Mouse (Mus musculus): Measurements from ENCODE around the gene Dmd.
A peak's percentile ranks its signal among the peaks of the same experiment; 100 is the strongest.
"Not testable (repeated sequence)": the region's sequence is repeated elsewhere in the genome, so short reads cannot be mapped to it uniquely, and the experiment has no call there.

The Dmd gene

GRCm38 (mm10) chrX:82948630-82949029 is at the start of gene Dmd:
Gene Dmd, plus strand, starts transcription at chrX:82948870.
- no peak for DNase-seq (ENCODE audit: low read depth, low spot score)

DNA sequence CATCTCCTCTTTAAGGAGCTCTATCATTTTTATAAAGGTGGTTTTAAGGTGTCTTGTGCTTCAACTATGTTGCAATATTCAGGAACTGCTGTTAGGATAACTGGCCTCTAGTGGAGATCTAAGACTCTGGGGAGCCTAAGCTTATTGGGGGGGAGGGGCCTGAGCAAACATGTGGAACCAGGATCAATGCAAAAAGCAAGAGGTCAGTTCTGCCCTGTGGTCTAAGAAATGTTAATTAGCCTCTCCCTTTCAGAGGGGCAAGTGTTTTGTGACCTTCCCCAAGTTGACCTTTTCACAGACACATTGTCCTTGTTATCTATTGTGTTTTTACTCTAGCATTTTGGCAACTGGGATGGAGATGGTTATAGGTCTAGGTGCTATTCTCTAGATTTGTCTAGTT is 47.2 kb upstream of the Dmd start:
- DNase-seq (ENCODE audit: low read depth, low spot score), result no peak

- no peak for DNase-seq (ENCODE audit: low read depth, low spot score)
These were observed 39.0 kb downstream of the Dmd start for GRCm38 (mm10) chrX:82987683-82988082.

- no peak for DNase-seq (ENCODE audit: low read depth, low spot score)
These were observed 101.5 kb downstream of the Dmd start for GRCm38 (mm10) chrX:83050190-83050589.

DNA sequence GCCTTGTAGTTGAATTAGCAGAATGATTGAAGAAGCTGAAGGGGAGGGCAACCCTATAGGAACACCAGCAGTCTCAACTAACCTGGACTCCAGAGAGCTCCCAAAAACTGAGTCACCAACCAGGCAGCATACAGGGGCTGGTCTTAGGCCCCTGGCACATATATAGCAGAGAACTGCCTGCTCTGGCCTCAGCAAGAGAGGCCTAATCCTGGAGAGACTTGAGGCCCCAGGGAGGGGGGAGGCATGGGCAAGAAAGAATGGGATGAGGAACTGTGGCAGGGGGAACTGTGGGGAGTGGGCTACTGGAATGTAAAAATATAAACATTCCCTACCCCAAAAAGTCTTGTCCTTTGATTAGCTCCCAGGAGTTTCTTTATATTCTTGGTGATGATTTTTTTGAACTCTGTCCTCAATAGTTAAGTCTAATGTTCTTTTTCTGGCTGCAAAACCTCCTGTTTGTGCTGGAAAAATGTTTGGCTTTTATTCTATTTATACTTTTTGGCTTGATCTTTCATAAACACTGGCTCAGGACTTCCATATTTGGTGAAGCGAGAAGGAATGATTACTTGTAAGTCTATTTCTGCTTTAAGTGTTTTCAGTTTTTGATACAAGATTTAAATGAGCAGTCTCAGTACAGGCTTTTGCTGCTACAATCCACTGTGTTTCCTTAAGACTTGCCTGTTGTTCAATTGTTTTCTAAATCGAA is 167.7 kb downstream of the Dmd start:
- DNase-seq (ENCODE audit: low read depth, low spot score), result no peak

- no peak for DNase-seq (ENCODE audit: low read depth, low spot score)
These were observed 168.5 kb downstream of the Dmd start for GRCm38 (mm10) chrX:83117198-83117597.

DNA sequence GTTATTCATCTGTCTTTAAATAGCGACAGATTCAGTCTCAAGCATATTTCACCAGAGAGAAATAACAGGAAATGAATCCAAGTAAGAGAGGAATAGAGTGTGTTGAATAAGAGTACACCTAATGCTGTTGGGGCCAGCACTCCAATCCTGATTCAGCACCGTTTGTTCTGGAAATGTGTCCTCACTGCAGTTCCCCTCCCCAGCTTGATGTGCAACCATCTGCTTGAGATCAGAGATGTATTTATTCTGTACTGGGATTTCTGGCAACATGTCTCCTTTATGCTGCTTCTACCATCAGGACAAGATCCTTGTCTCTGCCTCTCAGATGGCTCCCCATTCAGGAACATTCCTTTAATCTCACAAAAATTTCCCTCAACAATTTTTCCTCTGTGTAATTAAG is 271.9 kb downstream of the Dmd start:
- DNase-seq (ENCODE audit: low read depth, low spot score), result no peak

- no peak for DNase-seq (ENCODE audit: low read depth, low spot score)
These were observed 272.4 kb downstream of the Dmd start for GRCm38 (mm10) chrX:83221050-83221449.

GRCm38 (mm10) chrX:83487598-83487997 is 538.9 kb downstream of the Dmd start, which contains the start of gene Tsga8:
Gene Tsga8, minus strand, starts transcription at chrX:83487924.
- no peak for DNase-seq (ENCODE audit: low read depth, low spot score)

- peak; percentile 20 for DNase-seq (ENCODE audit: low read depth, low spot score)
These were observed 726.3 kb downstream of the Dmd start for GRCm38 (mm10) chrX:83674998-83675397.

GRCm38 (mm10) chrX:83686547-83686946 is 737.9 kb downstream of the Dmd start:
- no peak for DNase-seq (ENCODE audit: low read depth, low spot score)

GRCm38 (mm10) chrX:83740533-83740932 is 791.9 kb downstream of the Dmd start:
- DNase-seq (ENCODE audit: low read depth, low spot score), result peak; percentile 4

- DNase-seq (ENCODE audit: low read depth, low spot score), result no peak
These were observed 797.8 kb downstream of the Dmd start for GRCm38 (mm10) chrX:83746301-83747008.

DNA sequence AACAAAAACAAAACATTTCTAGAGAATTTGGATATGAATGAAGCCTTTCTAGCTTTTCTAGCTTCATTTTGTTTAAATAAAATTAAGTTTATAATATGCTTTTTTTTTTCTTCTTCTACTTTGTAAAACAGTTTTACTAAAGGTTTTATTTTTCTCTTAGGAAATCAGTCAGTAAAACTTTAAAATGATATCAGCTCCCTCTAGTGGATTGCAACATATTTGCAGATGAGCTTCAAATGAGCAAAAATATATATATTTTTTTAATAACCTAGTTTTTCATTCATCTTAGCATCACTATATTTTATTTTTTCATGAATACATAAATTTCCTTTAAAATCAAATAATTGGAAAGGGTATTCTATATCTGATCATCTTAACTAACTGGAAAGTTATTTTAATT is 838.7 kb downstream of the Dmd start:
- peak; percentile 1 for DNase-seq (ENCODE audit: low read depth, low spot score)

DNA sequence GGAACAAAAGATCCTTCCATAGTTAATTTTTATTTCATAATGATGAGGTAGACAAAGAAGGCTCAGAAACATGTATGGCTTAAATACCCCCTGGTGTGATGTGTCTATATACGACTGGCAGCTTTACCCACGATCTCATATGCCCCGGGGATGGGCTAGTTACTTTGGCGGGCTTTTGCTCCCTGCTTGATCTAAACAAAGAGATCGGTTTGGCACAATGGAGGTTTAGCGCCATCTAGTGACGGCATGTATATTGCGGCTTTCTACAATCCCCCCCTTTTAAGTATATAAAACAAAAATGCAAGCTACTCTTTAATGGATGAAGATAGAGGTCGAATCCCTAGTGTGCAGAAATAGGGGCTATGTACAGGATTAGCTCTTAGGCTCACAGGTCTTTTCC is 918.8 kb downstream of the Dmd start:
- DNase-seq (ENCODE audit: low read depth, low spot score), result not testable (repeated sequence)

DNA sequence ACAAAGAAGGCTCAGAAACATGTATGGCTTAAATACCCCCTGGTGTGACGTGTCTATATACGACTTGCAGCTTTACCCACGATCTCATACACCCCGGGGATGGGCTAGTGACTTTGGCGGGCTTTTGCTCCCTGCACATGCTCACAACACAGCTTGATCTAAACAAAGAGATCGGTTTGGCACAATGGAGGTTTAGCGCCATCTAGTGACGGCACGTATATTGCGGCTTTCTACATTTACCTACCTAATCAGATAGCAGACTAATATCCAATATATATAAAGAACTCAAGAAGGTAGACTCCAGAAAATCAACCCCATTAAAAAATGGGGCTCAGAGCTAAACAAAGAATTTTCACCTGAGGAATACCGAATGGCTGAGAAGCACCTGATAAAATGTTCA is 926.7 kb downstream of the Dmd start:
- DNase-seq (ENCODE audit: low read depth, low spot score), result peak; percentile 75

DNA sequence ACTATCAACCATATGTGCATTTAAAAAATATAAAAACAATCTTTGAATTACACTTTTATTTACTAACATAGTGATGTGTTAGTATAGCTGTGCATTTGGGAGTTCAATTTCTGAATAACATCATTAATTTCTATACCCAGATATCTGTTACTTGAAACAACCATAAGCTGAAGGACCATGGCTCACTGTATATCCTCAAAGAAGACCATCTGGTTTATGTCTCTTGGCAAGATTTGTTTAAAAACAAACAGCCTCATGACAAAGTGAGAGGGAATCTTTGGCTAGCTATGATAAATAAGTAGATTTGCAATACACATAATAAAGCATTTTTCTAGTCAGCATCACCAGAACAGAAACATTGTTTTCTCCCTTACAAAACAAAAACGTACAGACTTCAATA is 1027.2 kb downstream of the Dmd start:
- no peak for DNase-seq (ENCODE audit: low read depth, low spot score)

DNA sequence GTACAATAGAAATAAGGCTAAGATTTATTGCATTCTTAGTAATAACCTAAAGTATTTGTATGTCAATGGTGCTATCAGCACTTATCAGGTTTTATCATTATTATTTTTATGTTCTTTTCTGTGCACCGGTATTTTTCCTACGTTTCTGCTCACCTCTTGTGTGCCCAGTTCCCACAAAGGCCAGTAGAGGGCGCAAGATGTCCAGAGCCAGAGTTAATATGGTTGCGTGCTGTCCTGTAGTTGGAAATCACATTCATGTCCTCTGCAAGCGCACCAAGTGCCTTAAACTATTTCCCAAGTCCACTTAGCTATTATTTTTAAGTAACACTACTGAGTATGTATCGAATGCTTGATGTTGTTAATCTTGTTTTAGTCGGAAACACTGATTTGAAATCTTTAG is 1052.6 kb downstream of the Dmd start:
- DNase-seq (ENCODE audit: low read depth, low spot score), result peak; percentile 55

GRCm38 (mm10) chrX:84062431-84062830 is 1113.8 kb downstream of the Dmd start:
- DNase-seq (ENCODE audit: low read depth, low spot score), result not testable (repeated sequence)

GRCm38 (mm10) chrX:84165872-84166271 is 1217.2 kb downstream of the Dmd start:
- DNase-seq (ENCODE audit: low read depth, low spot score), result no peak

- DNase-seq (ENCODE audit: low read depth, low spot score), result no peak
These were observed 1292.7 kb downstream of the Dmd start for GRCm38 (mm10) chrX:84241297-84241859.

- no peak for DNase-seq (ENCODE audit: low read depth, low spot score)
These were observed 1381.9 kb downstream of the Dmd start for GRCm38 (mm10) chrX:84330593-84330992.

GRCm38 (mm10) chrX:84332177-84332576 is 1383.5 kb downstream of the Dmd start:
- DNase-seq (ENCODE audit: low read depth, low spot score), result no peak
